Mouse (Mus musculus): ENCODE data around the gene Fbln1.
"Not testable (repeated sequence)": the region's sequence is repeated elsewhere in the genome, so short reads cannot be mapped to it uniquely, and the experiment has no call there.

Fbln1 gene

DNA sequence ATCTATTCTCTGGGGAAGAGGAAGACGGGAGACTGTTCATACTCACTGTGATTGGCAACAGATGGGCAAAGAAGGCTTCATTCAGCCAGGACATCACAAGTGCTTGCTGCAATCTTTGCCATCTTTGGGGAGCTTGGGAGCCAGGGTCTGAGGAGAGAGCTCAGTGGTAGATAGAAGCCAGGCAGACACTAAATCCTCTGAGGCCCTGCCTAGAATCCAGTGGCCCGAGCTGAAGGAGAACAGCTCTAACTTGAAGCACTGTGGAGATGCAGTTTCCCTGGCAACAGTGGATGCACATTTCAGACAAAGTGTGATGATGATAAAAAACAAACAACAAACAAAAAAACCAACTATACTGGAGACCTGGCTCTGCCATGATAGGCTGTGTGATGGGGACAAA lies 90.2 kb downstream of the Fbln1 start:
- DNase-seq (ENCODE audit: low spot score) = no peak

DNA sequence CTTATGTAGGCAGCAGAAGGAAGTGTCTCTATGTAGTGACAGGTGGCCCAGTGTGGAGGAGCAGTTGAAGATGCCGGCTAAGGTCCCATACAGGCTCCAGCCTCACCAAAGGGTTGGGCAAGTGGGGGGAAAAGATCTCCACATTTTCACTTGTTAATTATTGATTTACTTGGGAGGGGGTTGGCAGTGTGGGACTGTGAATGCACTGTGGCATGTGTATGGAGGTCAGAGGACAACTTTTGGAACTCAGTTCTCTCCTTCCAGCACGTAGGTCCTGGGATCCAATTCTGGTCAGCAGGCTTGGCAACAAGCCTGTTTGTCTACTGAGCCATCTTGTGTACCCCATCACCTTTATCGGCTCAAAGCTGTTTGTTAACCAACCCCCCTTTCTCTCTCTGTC lies 90.8 kb downstream of the Fbln1 start:
- DNase-seq (ENCODE audit: low spot score) = no peak

DNA sequence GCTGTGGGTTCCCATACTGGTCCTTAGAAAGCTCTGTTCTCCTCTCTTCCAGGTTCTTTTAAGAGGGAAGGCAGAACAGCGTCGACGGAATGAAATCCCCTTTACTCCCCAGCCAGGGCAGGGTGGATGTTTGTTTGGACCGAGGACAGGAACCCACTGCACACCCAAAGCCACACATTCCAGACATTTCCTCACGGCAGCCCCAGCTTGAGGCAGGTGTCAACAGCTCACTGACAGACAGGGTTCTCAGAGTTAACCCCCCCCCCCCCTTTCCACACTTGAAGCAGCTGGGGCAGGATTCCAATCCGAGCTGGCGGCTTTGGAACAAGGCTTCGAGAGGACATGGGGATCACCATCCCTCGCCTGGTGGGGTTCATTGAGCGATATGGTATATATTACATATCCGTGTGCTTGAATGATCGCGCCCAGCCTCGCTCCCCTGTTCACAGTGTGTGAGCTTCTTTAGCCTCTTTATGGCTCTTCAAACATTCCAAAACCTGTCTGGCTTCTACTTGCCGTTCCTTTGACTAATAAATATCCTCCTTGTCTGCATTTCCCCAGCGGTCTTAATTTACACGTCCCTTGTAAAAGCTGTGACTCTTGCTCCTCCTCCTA lies 92.5 kb downstream of the Fbln1 start:
- no peak for DNase-seq (ENCODE audit: low spot score)

DNA sequence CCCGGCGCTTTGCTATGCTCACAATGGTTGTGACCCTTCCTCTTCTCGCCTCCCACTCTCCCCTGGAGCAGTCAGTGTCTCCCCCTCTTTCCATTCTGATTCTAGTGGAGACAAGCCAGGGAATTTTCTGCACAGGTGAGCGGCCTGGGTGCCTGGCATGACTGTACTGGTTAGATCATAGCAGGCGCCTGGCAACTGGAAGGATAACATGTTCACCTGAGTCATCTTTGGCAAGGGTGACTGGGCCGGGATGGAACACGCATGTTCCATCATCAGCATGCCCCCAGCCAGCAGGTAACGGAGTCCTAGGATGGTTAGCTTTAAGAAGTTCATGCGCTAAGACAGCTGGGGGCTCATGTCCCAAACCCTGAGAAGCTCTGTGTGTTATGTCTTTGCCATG lies 93.2 kb downstream of the Fbln1 start:
- DNase-seq (ENCODE audit: low spot score) = no peak

DNA sequence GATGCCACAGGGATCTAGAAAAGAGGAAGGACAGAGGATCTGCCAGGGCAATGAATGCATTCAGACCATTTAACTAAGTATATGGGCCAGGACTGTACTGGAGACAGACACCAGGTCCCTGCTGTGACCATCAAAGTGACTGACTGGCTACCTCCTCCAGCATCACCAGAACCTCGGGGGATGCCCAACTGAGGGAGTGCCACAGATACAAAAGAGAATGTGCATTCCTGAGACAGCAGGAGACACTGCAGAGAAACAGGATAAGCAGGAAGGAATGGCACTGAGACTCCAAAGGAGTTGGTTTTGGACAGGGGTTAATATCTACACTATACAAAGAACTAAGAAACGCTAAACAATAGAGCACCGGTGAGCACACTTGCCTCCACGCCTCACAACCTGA lies 97.5 kb downstream of the Fbln1 start:
- DNase-seq (ENCODE audit: low spot score) = no peak

DNA sequence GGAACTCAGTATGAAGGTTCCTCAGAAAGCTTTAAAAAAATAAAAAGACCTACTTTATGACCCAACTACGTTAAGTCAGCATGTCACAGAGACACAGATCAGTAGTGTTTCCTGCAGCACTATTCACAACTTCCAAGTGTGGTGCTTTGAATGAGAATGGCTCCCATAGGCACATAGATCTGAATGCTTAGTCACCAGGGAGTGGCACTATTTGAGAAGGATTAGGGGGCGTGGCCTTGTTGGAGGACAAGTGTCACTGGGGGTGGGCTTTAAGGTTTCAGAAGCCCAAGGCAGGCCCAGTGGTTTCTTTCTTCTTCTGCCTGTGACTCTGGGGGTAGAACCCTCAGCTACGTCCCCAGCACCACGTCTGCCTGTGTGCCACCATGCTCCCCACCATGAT lies 98.2 kb downstream of the Fbln1 start:
- DNase-seq (ENCODE audit: low spot score) = no peak

DNA sequence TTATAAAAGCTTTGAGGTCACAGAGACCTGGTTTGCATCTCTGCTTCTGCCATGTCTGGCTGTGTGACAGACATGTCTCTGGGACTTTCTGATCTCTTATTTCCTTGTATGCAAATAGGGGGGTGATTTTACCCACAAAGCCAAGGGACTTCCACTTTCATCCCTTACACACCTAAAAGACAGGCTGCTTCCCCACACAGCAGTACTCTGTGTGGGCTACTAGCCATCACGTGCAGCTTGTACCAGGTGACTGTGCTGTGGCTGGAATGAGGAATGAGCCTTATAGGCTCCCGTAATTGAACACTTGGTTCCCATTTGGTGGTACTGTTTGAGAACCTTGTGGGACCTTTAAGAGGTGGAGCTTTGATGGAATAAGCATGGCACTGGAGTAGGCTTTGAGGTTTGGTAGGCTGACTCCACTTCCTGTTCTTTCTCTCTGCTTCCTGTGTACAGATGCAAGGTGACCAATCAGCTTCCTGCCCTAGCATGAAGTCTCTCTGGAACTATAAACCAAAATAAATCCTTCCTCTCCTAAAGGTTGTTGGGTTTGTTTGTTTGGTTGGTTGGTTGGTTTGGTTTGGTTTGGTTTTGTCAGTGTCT lies 101.4 kb downstream of the Fbln1 start:
- DNase-seq (ENCODE audit: low spot score) = no peak

DNA sequence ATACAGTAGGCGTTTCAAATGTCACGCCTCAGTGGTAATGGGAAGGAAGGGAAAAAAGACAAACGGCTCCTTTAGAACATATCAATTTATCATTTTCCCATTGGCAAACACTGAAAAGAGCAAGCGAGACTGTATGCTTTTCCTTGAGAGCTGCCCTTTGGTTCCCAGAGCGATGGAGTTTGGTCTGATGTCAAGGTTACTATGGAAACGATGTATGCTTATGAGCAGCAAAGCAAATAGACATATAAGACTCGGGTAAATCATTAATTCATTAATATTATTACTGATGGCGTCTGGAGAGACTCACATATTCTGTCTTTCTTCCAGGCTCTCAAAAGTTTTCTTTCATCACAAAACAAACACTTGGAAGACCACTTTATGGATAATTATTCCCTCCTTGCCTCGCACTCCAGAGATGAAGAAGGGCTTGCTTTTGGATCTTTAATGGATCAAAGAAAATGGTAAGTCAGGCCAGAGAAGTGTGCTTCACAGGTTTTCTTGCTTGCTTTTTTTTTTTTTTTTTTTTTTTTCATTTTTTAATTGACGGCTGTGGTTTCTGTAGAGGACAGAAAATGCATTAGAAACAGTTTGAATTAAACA lies 105.4 kb downstream of the Fbln1 start:
- no peak for DNase-seq (ENCODE audit: low spot score)

DNA sequence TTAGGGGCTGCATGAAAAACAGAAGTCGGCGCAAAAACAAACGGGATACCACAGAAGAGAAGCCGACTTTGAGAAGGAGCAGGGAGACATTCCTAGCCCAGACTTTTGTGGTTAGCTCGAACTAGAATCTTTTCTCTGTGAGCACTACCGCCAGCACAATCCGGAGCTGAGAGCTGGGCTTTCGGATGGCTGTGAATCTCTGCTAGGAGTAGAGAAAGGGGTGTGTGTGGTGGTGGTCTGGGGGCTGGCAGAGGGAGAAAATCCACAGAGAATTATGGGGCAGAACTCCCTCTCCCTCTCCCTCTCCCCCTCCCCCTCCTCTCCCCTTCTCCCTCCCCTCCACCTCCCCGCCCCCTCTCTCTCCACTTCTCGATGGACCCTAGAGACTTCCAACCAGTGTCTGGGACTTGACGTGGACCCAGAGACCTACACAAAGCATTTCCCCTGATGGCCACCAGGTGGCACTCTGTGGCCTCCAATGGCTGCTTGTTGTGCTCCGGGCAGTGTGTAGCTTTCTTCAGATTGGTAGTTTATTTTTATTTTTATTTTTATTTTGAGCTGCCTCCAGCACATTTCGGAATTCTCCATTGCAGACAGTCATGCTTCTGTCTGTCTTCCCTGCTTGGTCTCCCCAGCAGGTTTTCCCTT lies 109.8 kb downstream of the Fbln1 start:
- DNase-seq (ENCODE audit: low spot score) = peak; percentile 22

DNA sequence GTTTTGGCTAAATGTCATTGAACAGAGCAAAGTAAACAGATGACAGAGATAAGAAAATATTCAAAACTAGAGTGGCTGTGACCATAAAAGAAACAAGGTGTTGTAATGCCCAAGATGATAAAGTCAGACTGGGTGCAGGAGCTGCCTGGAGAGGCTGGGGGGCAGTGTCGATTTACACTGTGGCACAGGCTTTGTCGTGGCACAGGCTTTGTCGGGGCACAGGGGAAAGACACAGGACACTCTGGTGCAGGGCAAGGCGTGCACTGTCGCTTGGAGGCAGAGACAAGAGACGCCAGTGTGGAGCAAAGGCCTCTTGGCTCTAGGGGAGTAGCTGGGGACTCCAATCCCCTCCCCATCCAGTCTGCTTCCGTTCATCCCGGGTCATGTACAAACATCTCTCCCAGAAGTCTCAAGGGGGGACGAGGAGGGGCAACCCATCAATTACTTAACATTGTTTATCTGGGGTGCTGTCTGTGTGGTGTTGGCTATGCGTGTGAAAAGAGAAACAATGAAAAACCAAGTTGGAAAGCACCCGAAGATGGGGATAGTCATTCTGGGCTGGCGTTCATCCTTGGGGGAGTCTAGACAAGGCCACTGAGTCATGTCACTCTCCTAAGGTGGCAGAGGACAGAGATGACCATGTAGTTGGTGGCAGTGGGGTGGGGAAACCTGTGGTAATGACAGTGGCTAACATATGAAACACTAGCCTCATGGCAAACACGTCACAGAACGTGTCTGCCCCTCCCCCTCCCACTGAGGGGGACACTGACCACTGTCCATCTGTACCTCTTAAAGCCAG lies 110.8 kb downstream of the Fbln1 start:
- no peak for DNase-seq (ENCODE audit: low spot score)

DNA sequence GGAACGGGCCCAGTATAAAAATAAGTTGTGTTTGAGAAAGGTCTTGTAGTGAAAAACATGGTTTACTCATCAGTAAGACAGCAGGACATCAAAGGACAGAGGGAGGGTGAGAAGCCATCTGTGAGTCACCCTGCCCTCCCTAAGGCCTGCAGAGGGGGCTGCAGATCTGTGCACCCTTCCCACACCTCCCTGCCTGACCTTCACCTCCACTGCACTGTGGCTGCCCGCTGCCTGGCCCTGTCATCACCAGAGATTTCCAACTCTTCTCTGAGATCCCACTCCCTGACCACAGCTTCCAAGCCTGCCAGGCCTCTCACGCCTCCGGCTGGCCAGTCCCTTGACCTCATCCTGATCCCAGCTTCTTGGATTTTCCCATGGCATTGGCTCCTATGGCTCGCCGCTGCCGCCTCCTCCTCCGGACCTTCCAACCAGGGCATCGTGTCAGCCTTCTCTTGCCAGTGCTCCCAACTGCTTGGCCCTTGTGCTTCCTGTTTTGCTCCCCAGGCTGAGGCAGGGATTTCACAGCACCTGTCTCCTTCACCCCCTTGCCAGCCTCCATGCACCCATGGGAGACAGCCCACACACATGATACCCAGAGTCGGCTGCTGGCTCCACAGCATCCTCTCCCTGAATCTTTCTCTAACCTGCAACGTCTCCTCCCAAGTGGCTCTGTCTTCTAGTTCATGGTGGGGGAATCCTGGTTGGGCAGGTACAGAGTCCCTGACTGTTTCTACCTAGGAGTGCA lies 114.3 kb downstream of the Fbln1 start:
- DNase-seq (ENCODE audit: low spot score) = peak; percentile 40

DNA sequence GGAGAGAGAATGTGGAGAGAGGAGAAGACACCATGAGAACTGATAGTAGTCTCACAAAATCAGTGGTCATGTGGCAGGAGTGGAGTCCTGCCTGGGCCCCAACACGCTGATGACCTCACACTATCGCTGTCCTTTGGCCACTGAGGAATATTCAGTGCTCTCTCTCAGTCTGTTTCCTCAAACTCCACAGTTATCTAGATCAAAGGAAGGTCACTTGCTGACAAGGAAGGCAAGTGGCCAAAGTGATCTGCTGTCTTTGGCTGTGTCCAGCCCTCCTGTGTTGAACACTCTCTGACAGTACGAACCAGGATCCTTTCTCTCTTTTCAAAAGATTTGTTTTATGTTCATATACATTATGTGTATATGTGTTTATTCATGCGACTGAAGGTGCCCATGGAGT lies 117.5 kb downstream of the Fbln1 start:
- no peak for DNase-seq (ENCODE audit: low spot score)

DNA sequence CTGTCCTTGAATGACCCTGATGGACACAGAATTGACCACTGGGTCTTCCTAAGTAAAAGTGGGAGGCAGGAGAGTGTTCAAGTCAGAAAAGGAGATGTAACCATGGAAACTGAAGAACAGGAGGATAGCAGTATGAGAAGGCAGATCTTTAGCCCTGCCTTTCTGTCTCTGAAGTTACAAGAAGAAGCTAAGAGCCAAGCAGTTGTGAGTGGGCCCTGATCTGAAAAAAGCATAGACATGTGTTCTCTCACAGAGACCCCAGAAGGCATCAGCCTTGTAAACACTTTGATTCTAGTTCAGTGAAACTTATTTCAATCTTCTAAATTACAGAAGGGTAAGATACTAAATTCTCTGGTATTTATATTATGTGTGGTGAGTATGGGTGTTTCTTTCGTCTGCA lies 118.7 kb downstream of the Fbln1 start:
- no peak for DNase-seq (ENCODE audit: low spot score)

DNA sequence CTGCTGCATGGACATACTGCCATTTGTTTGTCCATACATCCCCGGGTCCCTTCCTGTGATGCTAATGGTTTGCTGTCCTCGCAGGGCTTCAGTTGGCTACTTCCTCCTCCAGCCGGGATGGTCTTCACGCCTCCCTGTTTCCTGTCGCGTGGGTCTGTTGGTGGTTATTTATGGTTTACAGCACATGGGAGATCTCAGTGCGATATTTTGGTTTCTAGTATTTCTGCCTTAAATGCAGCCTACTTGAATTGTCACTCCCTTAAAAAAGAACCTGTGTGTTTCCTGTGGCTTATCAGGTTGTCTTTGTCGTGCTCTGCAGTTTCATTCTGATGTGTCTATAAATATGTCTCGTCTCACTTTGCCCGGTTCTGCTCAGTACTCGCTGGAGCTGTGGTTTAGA lies 122.1 kb downstream of the Fbln1 start:
- no peak for DNase-seq (ENCODE audit: low spot score)

DNA sequence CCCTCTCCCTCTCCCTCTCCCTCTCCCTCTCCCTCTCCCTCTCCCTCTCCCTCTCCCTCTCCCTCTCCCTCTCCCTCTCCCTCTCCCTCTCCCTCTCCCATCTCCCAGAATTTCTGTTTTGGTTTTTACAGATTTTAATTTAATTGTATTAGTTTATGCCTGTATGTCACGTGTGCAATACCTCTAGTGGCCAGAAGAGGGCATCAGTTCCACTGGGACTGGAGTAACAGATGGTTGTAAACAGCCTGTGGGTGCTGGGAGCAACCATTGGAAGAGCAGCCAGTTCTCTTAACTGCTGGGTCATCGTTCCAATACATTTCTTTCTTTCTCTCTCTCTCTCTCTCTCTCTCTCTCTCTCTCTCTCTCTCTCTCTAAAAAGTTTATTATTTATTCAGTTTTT lies 122.7 kb downstream of the Fbln1 start:
- DNase-seq (ENCODE audit: low spot score) = not testable (repeated sequence)

DNA sequence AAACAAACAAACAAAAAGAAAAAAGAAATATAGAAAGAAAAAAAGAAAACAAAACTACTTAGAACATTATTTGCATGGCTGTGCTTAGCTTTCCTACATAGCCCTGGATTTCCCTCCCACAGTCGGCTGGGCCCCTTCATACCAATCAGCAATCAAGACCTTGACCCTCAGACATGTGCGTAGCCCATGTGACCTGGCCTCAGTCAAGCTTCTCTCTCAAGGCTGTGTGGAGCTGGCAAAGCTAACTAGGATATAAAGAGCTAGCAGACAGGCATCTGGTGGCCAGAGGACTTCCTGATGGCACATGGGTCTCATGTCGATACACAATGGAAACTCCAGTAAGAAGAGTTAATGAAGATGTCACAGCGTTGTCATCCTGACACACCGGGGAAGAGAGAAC lies 123.3 kb downstream of the Fbln1 start:
- no peak for DNase-seq (ENCODE audit: low spot score)

DNA sequence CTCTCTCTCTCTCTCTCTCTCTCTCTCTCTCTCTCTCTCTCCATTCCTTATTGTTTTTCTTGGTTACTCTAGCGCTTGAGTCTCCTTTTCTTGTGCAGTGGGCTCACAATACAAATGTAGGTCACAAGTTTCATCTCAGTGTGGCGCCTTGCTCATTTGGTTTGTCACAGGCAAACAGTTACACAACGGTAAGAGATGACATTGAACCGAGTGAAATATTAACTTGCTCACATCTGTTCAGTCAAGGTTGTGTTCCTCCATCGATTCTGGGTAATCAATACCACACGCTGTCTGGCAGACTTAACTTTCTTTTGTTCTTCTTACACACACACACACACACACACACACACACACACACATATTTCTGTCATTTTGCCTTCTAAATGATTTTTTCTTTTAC lies 124.3 kb downstream of the Fbln1 start:
- DNase-seq (ENCODE audit: low spot score) = no peak

DNA sequence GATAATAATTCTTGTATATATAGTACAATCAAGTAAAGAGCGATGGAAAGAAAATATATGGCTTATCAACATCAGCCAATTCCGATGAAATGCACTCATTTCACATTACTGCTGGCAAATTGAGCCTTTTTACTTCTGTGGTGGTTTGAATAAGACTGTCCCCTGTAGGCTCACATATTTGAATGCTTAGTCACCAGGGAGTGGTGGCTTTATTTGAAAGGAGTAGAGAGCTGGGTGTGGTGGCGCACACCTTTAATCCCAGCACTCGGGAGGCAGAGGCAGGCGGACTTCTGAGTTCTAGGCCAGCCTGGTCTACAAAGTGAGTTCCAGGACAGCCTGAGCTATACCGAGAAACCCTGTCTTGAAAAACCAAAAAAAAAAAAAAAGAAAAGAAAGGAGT lies 127.8 kb downstream of the Fbln1 start:
- not testable (repeated sequence) for DNase-seq (ENCODE audit: low spot score)

DNA sequence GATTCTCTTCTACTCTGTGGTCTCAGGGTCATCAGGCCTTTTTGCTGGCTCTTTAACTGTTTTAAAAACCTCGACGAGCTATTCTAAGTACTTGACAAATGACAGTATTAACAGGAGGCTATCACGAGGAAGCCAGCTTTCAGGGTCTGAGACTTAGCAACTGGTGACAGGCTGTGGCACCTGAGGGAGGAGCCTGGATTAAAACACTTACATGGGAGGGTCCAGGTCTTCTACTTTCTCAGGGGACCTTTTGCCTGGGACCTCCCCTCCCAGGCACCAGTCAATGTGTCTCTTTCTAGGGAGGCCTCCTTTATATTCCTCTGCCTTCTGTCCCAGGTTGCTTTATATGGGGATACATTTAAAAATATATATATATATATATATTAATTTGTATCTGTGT lies 128.5 kb downstream of the Fbln1 start:
- DNase-seq (ENCODE audit: low spot score) = no peak

DNA sequence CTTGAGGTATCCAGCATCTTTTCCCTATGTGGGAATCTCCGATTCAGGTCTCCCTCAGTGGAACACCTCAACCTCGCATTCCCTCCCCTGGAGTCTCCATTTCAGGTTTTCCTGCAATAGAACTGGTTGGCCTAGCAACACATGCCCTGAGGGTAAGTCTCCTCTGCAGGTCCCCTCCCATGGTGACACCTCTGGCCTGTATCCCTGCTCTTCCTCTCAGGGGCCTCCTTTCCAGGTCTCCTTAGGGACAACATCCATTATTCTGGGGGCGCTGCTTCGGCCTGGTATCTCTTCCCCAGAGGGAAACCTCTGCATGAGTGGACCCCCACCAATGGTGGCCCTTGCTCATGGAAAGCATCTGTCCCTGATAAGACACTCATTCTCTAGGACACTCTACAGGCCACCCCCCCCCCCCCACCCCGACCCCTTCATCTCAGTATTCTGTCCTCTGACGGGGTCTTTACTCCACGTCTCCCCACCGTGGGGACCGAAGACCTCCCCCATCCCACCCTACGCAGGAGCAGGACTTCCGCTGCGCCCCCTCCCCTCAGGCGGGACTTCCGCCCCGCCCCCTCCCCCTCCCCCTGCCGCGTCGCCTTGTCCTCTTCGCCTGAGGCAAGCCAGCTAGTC lies 130.0 kb downstream of the Fbln1 start, which contains the start of gene Atxn10:
TSS of gene Atxn10 (plus strand) at position 575 of the 630 bp plus-strand sequence.
- DNase-seq (ENCODE audit: low spot score) = no peak

Data from ovary, adult 18-20 months (tissue).